Mouse (Mus musculus) ovary, postnatal 36 days (tissue): ENCODE results near the gene N4bp2l1.
A peak's percentile ranks its signal among the peaks of the same experiment; 100 is the strongest.

Experiments used
- DNase-seq: peaks from one replicate; pipeline ENCODE4 v3.0.0; 2022; ENCODE audit warnings: low spot score, mixed read lengths

The N4bp2l1 gene

DNA sequence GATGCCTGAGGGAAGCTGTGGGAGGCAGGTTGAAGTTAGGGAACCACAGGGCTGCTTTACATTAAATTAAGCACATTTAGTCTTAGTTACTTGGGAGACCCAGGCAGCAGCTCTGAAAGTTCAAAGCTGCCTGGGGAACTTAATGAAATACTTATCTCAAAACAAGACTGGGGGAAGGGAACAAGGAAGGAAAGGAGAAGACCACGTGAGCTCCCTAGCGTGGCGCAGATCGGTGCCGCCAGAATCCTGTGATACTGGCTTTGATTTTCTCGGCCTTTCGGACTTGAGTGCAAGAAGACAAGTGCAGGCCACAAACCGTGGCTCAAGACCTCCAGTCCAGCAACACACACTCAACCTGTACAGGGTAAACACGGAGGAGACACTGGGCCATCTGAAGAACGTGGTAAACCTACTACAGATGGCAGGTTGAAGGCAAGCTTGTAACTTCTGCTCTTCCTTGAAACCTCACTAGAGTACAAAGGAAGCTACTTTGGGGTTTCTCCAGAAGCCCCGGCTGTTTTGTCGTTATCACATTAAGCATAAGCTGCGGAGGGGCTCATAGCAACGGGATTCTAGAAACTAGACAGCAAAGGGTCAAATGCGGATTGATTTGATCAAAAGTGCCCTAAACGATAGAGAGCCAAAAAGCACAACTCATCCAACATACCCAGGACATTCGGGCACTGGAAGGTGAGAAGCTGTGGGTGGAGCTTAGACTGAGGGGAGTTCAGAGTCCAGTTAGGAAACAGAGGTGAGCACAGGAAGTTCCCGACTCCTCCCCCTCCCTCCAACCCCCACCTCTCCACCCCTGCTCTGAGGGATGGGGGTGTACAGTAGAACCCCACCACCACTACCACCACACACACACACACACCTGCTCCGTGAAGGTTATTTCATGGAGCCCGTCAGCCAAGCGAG, 1.5 kb upstream of the N4bp2l1 start:
- no peak for DNase-seq

DNA sequence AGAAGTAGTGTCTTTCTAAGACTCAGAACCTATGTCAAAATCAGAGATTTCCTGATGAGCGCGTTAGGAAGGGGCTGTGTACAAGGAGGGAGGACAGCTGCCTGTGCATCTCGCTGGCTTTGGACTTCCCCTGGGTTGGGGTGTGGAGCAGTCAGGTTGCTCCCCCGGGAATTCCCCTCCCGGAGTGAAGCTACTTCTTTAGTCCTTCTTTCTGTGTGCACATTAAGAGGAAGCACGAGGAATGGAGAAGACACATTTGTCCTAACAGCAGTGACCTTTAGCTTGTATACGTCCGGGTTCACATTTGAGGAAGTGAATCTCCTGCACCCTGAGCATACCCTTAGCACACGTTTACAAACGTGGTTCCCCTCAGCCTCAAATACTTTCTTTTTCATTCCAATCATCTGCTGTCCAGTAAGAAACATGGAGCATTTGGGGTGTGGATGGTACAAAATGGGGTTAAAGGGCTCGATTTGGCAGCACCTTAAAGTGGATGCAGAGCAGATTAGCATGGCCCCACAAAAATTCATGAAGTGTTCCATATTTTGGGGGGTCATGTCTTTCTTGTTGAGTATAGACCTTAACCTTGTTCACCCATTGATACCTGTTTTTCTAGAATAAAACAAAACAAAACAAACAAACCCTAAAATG, 1.5 kb downstream of the N4bp2l1 start:
- DNase-seq: no peak

DNA sequence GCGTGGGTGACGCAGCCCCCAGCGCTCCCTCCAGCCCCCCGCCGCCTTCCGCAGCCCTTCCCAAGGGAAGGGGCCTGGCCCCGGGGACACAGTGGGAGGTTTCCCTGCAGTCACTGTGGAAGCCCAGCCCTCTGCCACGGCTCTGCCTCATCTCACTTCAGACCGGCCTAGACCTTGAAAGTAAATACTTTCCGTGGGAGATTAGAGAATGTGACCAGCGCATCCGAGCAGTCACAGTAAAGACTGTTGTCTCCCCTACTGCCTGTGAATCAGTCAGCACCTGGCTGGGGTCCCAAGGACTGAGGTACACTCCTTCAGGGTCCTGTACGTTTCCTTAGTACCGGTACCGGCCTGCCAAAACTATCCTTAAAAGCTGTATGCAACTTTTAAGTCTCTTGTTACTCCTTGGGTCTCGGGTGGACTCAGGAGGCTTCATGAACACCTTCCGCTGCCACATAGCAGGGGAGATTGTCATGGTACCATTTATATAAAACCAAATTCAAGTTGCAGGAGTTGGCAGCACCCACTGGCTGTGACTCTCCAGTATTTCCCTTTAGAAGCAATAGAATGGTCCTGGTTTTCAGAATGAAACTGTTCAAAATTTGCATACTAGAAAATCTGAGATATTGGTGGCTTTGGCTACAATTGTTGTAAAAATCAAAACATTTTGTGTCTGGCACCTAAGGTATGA, 2.2 kb downstream of the N4bp2l1 start:
- DNase-seq: no peak

DNA sequence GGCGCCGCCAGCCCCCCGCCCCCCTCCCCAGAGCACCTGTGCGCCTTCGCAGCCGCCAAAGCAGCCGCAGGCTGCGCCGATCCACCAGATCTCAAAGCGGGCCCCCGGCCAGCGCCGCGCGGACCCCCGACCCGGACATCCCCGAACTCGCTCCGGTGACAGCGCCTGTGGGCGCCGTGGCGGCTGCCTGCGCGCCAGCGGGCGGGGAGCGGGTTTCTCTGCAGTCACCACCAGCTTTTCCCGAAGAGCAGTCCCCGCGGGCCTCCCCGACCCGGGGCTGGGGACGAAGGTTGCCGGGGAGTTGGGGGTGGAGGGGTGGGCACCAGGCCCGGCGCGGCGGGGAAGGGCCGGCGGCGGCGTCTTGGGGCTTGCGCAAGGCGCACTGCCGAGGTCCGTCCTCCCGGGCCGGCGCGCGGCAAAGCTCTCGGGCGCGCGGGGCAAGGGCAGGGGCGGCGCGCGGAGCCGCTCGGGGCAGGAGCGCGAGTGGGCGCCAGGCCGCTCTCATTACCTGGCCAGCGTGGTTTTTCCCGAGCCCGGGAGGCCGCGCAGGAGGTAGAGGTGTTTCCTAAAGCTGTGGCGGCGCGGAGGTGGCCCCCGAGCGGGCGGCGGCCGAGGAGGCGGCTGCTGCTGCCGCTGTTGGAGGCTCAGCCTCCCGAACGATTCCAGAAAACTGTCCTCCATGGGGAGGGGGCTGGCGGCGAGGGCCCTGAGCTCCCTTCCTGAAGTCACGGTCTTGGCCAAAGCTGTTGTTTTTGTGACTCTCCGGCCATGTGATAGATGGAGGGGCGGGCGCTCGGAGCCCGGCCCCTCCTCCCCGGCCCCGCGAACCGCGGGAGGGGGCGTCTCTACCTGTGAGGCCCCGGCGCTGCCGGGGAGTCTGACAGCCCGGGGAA, 3.0 kb downstream of the N4bp2l1 start:
- DNase-seq: peak; percentile 68

DNA sequence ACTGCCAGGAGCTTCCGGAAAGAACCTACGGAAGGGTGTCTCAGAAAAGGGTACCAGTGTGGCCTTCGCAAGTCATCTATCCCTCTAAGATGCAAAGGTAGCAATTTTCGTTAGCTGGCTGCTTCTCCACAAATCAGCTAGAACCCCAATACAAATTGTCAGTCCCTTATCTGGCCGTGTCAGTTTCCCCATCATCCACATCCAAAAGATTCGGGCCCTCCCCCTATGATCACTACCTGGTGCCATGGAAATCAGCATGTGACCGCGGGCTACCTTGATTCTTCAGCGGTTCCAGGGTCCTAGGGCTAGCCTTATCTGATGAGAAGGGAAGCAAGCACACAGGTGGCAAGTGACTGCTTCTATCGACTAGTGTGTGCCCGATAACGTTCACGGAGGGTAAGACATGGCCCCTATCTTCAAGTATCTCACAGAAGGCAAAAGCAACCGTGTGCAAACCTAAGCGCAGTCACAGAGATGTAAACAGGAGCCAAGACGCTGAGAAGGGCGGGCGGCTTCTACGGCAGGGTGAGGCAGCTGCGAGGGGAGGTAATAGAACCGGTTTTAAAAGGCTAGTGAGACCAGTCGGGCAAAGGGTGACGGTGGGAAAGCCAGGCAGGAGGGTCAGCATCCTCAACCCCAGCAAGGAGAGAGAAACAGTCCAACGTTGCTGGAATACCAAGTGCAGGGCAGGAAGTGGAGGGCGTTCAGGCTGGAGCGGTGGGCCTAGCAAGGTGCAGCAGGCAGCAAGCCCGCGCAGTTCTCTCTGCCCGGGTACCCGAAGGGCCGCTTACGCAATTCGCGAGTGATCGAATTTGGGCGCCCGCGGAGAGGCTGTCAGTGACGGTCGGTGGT, 3.9 kb downstream of the N4bp2l1 start:
- peak; percentile 40 for DNase-seq

DNA sequence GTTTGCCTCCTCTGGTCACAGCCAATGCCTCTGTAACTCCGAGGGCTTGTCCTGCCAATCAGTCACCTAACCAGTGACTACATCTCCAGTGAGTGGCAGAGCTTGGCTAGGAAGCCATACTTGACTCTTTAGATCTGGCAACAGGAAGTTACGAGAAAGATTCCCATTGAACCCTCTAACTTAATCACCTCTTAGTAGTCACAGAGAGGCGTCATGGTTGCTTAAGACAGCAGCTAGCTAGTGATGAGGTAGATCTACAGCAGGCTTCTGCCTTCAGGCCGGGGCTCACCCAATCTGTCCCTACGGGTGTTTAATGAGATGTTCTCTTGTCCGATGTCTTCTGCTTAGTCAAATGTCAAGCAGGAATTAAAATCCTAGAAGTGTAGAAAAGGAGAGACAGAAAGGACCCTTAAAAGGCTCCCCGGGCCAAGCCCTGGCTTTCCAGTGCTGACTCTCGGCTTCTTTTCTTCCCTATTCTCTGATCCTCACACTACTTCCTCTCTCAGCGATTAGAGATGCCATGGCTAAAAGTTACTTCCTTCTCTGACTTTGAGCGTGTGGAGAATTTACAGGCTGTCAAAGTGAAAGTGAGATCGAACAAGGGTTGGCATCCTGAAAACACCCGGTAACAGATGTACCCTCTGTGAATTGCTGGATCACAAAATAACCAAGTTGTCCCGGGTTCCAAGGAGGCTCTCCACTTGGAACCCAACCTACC, 4.6 kb downstream of the N4bp2l1 start:
- no peak for DNase-seq

DNA sequence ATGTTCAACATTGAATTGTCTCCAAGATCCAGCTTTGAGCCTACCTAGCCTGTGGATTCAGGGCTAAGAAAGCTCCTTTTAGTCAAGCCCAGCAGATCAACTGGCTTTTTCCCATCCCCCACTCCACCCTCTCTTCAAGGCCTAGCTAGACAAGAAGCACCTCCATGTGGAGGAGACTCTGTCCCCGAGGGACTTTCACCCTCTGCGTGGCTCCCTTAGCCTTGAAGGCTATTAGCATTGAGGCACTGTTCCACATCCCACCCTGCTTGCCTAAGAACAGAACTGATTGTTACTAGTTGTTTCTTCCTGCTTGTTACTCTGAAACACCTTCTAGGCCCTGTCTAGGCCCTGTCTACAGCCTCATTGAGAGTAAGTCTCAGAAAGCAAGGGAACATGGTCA, 7.0 kb downstream of the N4bp2l1 start:
- DNase-seq: no peak

DNA sequence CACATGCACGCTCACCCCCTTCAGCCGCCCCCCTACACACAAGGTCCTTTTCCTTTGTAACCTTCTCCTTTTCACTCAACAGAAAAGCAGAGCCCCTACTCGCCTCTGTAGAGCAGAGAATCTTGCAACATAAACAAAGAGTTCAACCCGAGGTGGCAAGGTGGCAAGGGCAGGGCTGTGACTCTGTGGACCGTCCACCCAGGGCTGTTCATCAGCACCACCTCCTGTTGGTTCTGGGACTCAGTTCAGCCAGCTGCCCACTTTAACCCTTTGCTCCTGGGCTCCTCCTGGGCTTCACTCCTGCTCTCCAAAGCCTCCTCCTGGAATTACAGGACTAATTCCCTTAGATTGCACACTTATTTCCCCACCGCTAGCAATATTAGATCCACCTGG, 12.7 kb downstream of the N4bp2l1 start:
- DNase-seq: no peak

DNA sequence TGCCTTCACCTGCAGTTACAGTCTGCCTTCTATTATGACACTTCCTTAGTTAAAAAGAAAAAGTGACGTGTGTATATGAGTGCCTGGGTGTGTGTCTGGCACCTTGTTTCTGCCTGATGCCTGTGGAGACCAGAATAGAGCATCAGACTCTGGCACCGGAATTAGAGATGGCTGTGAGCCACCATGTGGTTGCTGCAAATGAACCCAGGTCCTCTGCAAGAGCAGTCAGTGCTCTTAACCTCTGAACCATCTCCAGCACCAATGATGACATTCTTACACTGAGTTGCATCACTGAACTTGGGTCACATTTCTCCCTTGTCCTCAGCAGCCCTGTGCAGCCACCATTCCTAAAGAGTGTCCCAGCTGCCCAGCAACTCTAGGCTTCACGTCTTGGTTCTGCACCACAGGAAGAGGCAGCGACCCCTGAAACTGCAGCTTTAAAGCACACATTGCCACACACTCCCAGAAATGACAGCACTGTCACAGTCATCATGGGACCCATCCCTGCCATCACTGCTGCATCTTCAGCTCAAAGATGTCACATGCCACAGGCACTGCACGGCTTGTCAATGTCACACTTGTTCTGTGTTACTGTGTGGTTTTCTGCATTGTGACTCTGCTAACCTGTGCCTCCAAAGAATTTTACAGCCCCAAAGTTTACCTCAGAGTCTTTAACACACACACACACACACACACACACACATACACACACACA, 13.2 kb downstream of the N4bp2l1 start:
- DNase-seq: peak; percentile 27

DNA sequence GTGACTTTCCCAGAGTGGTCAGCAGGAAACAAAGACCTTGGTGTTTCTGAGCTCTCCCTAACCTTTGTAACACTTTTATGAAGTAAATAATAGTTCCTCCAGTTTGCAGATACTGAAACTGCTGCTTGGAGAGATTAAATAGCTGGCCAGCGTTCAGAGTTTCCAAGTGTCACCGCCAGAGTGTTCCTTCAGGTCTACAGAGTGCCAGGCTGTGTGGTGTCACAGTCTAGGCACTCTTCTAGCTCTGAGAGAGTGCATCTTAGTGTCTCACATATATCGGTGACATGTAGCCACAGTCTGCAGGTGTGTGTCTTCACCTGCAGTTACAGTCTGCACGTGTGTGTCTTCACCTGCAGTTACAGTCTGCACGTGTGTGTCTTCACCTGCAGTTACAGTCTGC, 13.8 kb downstream of the N4bp2l1 start:
- DNase-seq: no peak

DNA sequence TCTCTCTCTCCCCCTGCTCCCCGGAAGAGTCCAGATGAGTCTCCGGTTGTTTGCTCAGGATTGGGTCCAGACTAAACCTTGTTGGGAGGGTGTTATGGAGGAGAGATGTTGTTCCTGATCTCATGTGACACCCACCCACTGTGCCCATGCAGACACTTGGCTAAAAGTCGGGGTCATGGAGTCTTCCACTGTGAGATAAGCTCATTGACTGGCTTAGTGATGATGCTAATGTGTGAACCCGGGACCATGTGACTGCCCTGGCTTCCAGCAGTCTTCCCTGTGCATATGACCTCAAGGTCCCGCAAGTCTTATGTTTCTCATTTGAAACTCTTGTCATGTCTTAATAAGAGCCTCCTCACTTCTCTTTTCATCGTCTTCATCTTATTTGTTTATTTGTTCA, 15.8 kb downstream of the N4bp2l1 start:
- peak; percentile 29 for DNase-seq

DNA sequence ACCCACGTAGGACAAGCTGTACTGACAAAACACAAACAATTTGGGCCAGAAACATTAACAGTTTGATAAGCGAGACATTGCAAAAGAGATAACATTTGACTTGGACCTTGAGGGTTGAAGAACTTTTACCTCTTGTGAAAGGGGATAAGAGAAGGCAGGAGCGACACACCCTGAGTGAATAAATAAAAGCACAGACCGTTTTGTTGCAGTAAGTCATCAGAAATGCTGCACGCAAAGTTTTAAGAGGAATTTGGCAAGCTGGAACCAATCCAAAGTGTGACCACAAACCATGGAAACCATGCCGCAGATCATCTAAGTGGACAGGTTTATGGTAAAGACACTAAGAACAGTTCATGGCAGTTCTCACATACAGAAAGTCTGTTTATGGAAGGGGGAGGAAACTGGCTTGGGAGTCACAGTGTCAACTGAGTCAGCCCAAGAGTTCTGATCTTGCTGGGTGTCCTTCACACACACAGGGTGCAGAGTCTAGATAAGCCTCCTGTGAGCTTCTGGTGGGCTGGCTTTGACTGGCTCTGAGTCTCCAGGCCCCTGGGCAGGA, 18.3 kb downstream of the N4bp2l1 start:
- DNase-seq: no peak

DNA sequence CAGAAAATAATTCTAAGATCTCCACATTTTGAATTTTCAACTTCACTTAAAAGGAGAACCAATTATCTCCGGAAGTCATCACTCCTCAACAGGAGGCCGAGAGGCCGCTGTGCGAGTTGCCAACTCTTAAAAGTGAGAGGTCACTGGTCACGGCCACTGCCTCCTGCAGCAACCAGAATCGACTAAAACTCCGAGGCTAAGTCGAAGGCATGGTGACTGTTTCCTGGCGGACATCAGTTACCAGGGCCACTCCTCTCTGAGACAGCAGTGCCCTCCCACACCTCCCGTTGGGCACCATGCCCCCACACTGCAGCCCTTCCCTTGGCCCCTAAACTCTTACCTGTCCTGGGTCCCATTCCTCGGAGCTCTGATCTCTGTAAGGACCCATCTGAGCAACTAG, 20.2 kb downstream of the N4bp2l1 start:
- no peak for DNase-seq

DNA sequence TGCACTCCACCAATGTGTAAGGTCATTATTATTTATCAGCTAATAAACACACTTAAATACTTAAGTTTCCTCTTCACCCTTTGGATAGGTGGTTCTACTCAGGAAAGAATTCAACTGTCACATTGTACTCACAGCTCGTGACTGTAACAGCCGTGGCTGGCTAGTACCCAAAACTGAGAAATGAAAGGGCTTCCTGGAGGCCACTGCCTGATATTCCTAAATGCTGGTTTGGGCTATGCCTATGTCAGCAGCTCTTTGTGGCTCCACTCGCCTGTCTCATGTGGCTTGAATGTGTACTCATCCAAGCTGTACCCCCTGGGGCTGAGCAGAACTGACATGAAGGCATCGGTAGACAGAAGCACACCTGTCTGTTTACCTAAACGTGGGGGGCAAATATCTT, 22.1 kb downstream of the N4bp2l1 start:
- DNase-seq: no peak

DNA sequence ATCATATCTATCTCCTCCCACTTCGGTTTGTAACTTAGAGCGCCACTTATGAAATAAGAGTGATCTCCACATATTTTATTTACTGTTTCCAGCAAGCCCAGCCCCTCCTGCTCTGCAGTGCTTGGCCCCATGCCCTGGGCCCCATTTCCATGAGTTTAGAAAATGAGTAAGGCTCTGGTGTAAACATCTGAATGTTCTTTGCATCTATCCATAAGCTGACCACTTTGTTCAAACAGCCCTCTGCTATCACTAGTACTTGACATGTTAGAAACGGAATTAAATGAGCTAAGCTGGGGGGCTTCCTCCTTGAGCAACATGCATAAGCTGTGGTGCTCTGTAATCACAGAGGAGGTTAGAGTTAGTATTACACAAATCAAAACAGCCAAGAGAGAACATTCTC, 22.6 kb downstream of the N4bp2l1 start:
- no peak for DNase-seq

DNA sequence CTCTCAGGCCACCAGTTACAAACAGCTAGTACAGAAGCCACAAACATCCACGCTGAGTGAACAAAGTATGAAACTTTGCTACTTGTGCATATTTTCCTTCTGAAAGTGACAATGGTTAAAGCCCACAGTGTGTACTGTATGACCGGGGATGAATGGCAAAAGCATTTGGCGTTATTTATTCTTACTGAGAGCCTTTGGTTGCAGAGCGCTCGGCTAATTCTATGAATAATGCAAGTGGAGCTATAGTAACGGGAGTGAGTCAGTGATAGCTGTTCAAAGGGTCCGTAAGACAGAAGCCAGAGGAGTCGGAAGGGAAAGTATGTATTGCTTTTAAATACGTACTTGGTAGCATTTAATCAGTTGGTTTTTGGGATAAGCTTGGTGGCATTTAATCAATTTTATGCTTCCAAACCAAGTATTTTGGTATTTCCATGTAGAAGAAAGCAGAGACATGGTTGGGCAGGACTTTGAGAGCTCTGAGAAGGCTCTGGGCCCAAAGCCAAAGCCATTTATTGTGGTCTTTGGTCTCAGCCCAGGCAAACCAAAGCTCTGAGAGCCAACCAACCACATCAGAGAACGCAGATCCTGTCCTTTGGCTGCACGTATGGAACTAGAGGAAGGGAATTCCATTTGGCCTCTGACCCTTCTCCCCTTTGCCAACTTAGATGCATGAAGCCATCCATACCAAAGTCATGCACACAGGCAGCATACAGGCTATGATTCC, 26.3 kb downstream of the N4bp2l1 start:
- DNase-seq: no peak

DNA sequence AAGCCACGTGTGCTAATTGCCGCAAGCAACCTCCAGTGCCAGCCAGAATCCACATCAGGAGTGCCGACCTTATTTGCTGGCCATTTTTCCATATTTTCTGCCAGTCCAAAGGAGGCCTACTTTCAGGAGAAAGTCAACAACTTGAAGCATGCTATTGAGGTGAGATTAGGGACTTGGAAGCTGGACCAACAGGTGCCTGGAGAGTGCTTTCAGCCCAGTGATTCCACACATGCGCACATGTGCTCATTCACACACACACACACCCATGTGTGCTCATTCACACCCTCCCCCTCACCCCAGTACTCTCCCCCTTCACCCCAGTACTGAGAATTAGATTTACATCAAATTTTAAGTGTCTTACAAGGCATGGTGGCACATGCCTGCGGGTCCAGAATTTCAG, 30.0 kb downstream of the N4bp2l1 start:
- DNase-seq: no peak

DNA sequence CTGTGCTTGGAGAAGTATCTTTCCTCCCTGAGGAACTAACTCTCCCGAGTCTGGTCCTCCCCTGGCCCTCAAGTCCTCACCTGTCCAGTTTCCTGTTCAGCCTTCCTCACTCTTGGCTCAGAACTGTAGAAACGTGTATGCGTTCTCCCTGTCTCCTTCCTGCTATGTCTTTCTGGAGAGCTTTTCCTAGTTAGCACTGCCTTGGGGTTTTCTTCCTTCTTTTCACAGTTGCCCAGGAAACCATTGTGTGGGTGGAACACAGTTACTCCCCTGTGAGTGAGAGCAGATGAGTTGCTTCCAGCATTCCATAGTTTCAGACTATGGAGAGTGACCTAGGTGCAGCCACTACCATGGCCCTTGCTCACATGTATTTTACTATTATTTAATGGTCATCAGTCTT, 30.8 kb downstream of the N4bp2l1 start:
- DNase-seq: no peak

DNA sequence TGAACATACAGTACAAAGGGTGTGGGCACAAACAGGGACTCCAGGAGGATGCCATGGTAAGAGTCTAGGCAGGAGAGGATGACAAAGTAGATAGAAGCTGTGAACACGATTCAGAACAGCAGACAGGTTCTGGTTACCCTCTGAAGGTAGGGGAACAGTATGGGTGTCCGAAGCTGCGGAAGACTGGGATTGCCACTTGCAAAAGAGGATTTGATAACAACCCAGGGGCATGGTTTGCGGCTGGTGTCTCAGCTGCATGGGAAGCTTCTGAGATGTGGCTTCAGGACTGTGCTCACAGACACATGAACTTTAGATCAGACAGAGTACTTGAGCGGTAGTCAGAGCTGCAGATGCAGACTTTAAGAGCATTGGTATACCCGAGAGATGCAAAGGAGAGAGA, 32.6 kb downstream of the N4bp2l1 start:
- no peak for DNase-seq
